Mouse (Mus musculus): Measurements from ENCODE around the gene Gm49369. TPM values are rescaled to one million over a fixed set of nuclear protein-coding genes. Genes with fewer than 3 reads are reported as not detected.

Gene Gm49369
- not detected in 2 replicates for polyA plus RNA-seq (2015; fragmentation: Nextera tagmentation; extraction: Ambion mirVana)

- Histone ChIP-seq H3K9me3 (replicated peaks) (no peaks in the 10 kb centered on the region), H3K27me3 (replicated peaks) (no peaks in the 10 kb centered on the region), H3K36me3 (peaks cover 79% of the 10 kb centered on the region), H3K9ac (replicated peaks) (no peak within 1 kb of the TSS), H3K4me2 (no peak within 1 kb of the TSS), H3K4me1 (peaks cover 25% of the 10 kb centered on the region), H3K27ac (replicated peaks) (no peak within 1 kb of the TSS), H3K4me3 (replicated peaks) (no peak within 1 kb of the TSS)
- ATAC-seq (ENCODE audit: low FRiP score): no peak
- WGBS: 96% methylated on average over 5 of the region's 5 CpGs
These were observed at the start of gene Gm49369 for GRCm38 (mm10) chr7:142382567-142382966. Gene Gm49369 (minus strand): TSS chr7:142382667.

- H3K4me1 ChIP-seq: peaks cover 16% of the 10 kb centered on the region
- WGBS: 76% methylated on average over 14 of the region's 14 CpGs
- no peak for ATAC-seq (ENCODE audit: low FRiP score)
These were observed 48.6 kb upstream of the Gm49369 start for GRCm38 (mm10) chr7:142431106-142431505.

GRCm38 (mm10) chr7:142430160-142430678 lies 47.8 kb upstream of the Gm49369 start:
- H3K4me2 ChIP-seq: no peak overlapping the region; the same call in 1 of the 2 replicates
- WGBS: 30% methylated on average over 12 of the region's 12 CpGs

More at GRCm38 (mm10) chr7:142431106-142431505, 48.6 kb upstream of the Gm49369 start:
- no peak overlapping the region for H3K4me3 ChIP-seq (replicated peaks)
- H3K27me3 ChIP-seq (replicated peaks): no peaks in the 10 kb centered on the region
- H3K36me3 ChIP-seq: no peaks in the 10 kb centered on the region
- H3K4me2 ChIP-seq: no peak overlapping the region
- H3K9ac ChIP-seq (replicated peaks): no peak overlapping the region
- H3K9me3 ChIP-seq (replicated peaks): no peaks in the 10 kb centered on the region
- no peak overlapping the region for H3K27ac ChIP-seq (replicated peaks)

GRCm38 (mm10) chr7:142428213-142428612 lies 45.7 kb upstream of the Gm49369 start:
- Histone ChIP-seq H3K27ac (replicated peaks) (no peak overlapping the region), H3K36me3 (no peaks in the 10 kb centered on the region), H3K4me3 (replicated peaks) (no peak overlapping the region), H3K9me3 (replicated peaks) (no peaks in the 10 kb centered on the region), H3K4me2 (no peak overlapping the region), H3K4me1 (peaks cover 16% of the 10 kb centered on the region), H3K9ac (replicated peaks) (no peak overlapping the region), H3K27me3 (replicated peaks) (no peaks in the 10 kb centered on the region)
- no peak for ATAC-seq (ENCODE audit: low FRiP score)
- 12% methylated on average over 7 of the region's 7 CpGs for WGBS

More at GRCm38 (mm10) chr7:142430160-142430678, 47.8 kb upstream of the Gm49369 start:
- no peaks in the 10 kb centered on the region for H3K36me3 ChIP-seq
- ATAC-seq (ENCODE audit: low FRiP score): peak; percentile 57; the same call in 1 of the 2 replicates
- no peak overlapping the region for H3K4me3 ChIP-seq (replicated peaks)
- H3K4me1 ChIP-seq: peaks cover 16% of the 10 kb centered on the region
- H3K27ac ChIP-seq (replicated peaks): peak overlapping the region; percentile 52
- no peaks in the 10 kb centered on the region for H3K27me3 ChIP-seq (replicated peaks)
- H3K9ac ChIP-seq (replicated peaks): no peak overlapping the region
- no peaks in the 10 kb centered on the region for H3K9me3 ChIP-seq (replicated peaks)

GRCm38 (mm10) chr7:142425641-142426213 lies 43.3 kb upstream of the Gm49369 start:
- Histone ChIP-seq H3K4me3 (replicated peaks) (no peak overlapping the region), H3K27ac (replicated peaks) (no peak overlapping the region), H3K9ac (replicated peaks) (no peak overlapping the region), H3K36me3 (no peaks in the 10 kb centered on the region), H3K27me3 (replicated peaks) (no peaks in the 10 kb centered on the region), H3K4me2 (no peak overlapping the region), H3K9me3 (replicated peaks) (no peaks in the 10 kb centered on the region), H3K4me1 (peaks cover 11% of the 10 kb centered on the region)
- WGBS: 66% methylated on average over 11 of the region's 11 CpGs
- ATAC-seq (ENCODE audit: low FRiP score): no peak

GRCm38 (mm10) chr7:142421826-142422225 lies 39.4 kb upstream of the Gm49369 start:
- no peak for ATAC-seq (ENCODE audit: low FRiP score)
- Histone ChIP-seq H3K4me2 (no peak overlapping the region), H3K4me1 (no peaks in the 10 kb centered on the region), H3K27ac (replicated peaks) (no peak overlapping the region), H3K36me3 (no peaks in the 10 kb centered on the region), H3K9ac (replicated peaks) (no peak overlapping the region), H3K27me3 (replicated peaks) (no peaks in the 10 kb centered on the region), H3K9me3 (replicated peaks) (no peaks in the 10 kb centered on the region), H3K4me3 (replicated peaks) (no peak overlapping the region)
- WGBS: 90% methylated on average over 2 of the region's 2 CpGs

- Histone ChIP-seq H3K36me3 (no peaks in the 10 kb centered on the region), H3K4me2 (no peak overlapping the region), H3K27ac (replicated peaks) (no peak overlapping the region), H3K9ac (replicated peaks) (no peak overlapping the region), H3K4me1 (no peaks in the 10 kb centered on the region), H3K9me3 (replicated peaks) (no peaks in the 10 kb centered on the region), H3K27me3 (replicated peaks) (no peaks in the 10 kb centered on the region), H3K4me3 (replicated peaks) (no peak overlapping the region)
- ATAC-seq (ENCODE audit: low FRiP score): no peak
- 90% methylated on average over 5 of the region's 5 CpGs for WGBS
These were observed 37.4 kb upstream of the Gm49369 start for GRCm38 (mm10) chr7:142419887-142420286.

- Histone ChIP-seq H3K27me3 (replicated peaks) (no peaks in the 10 kb centered on the region), H3K27ac (replicated peaks) (no peak overlapping the region), H3K9me3 (replicated peaks) (no peaks in the 10 kb centered on the region), H3K36me3 (no peaks in the 10 kb centered on the region), H3K9ac (replicated peaks) (no peak overlapping the region), H3K4me1 (no peaks in the 10 kb centered on the region), H3K4me3 (replicated peaks) (no peak overlapping the region), H3K4me2 (no peak overlapping the region)
- 92% methylated on average over 8 of the region's 8 CpGs for WGBS
- ATAC-seq (ENCODE audit: low FRiP score): no peak
These were observed 36.2 kb upstream of the Gm49369 start for GRCm38 (mm10) chr7:142418679-142419078.

GRCm38 (mm10) chr7:142418027-142418426 lies 35.6 kb upstream of the Gm49369 start:
- 92% methylated on average over 2 of the region's 2 CpGs for WGBS
- Histone ChIP-seq H3K27me3 (replicated peaks) (no peaks in the 10 kb centered on the region), H3K27ac (replicated peaks) (no peak overlapping the region), H3K4me3 (replicated peaks) (no peak overlapping the region), H3K4me2 (no peak overlapping the region), H3K4me1 (no peaks in the 10 kb centered on the region), H3K36me3 (no peaks in the 10 kb centered on the region), H3K9ac (replicated peaks) (no peak overlapping the region), H3K9me3 (replicated peaks) (no peaks in the 10 kb centered on the region)
- no peak for ATAC-seq (ENCODE audit: low FRiP score)

GRCm38 (mm10) chr7:142416225-142416624 lies 33.8 kb upstream of the Gm49369 start:
- ATAC-seq (ENCODE audit: low FRiP score): no peak
- Histone ChIP-seq H3K4me3 (replicated peaks) (no peak overlapping the region), H3K27me3 (replicated peaks) (no peaks in the 10 kb centered on the region), H3K4me1 (no peaks in the 10 kb centered on the region), H3K9me3 (replicated peaks) (no peaks in the 10 kb centered on the region), H3K9ac (replicated peaks) (no peak overlapping the region), H3K4me2 (no peak overlapping the region), H3K36me3 (no peaks in the 10 kb centered on the region), H3K27ac (replicated peaks) (no peak overlapping the region)
- 82% methylated on average over 3 of the region's 3 CpGs for WGBS

- H3K4me3 ChIP-seq (replicated peaks): no peak overlapping the region
- 73% methylated on average over 4 of the region's 4 CpGs for WGBS
- no peak overlapping the region for H3K9ac ChIP-seq (replicated peaks)
- no peak overlapping the region for H3K4me2 ChIP-seq
- no peaks in the 10 kb centered on the region for H3K9me3 ChIP-seq (replicated peaks)
- ATAC-seq (ENCODE audit: low FRiP score): no peak
- H3K27me3 ChIP-seq (replicated peaks): no peaks in the 10 kb centered on the region
- no peaks in the 10 kb centered on the region for H3K36me3 ChIP-seq
- no peaks in the 10 kb centered on the region for H3K4me1 ChIP-seq
- no peak overlapping the region for H3K27ac ChIP-seq (replicated peaks)
These were observed 32.8 kb upstream of the Gm49369 start for GRCm38 (mm10) chr7:142415314-142415713.

- Histone ChIP-seq H3K36me3 (no peaks in the 10 kb centered on the region), H3K4me3 (replicated peaks) (no peak overlapping the region), H3K4me1 (no peaks in the 10 kb centered on the region), H3K9ac (replicated peaks) (no peak overlapping the region), H3K4me2 (no peak overlapping the region), H3K27ac (replicated peaks) (no peak overlapping the region), H3K9me3 (replicated peaks) (no peaks in the 10 kb centered on the region), H3K27me3 (replicated peaks) (no peaks in the 10 kb centered on the region)
- no peak for ATAC-seq (ENCODE audit: low FRiP score)
- 97% methylated on average over 6 of the region's 6 CpGs for WGBS
These were observed 30.8 kb upstream of the Gm49369 start for GRCm38 (mm10) chr7:142413285-142413684.

Data from neural tube, embryonic 15.5 days (tissue).